Mouse (Mus musculus) heart, embryonic 15.5 days (tissue): ENCODE measurements around the gene Arsb. TPM values are rescaled to one million over a fixed set of nuclear protein-coding genes. Genes with fewer than 3 reads are reported as not detected.

Source experiments
- ATAC-seq: fragments of 200-750 bp; cut with Nextera tagmentation; replicated peaks from 2 replicates; pipeline ENCODE4 v1.8.0; 2017; ENCODE audit warnings: low read depth, moderate TSS enrichment; ENCODE audit not compliant: insufficient number of reproducible peaks, insufficient read depth, low FRiP score
- H3K27ac ChIP-seq: fragments of 300-500 bp; sonication (generic); 2 replicates; pipeline ENCODE4 v1.5.1; 2015; ENCODE audit warnings: mild to moderate bottlenecking, inconsistent platforms
- H3K27me3 ChIP-seq: fragments of 300-500 bp; sonication (generic); 2 replicates; pipeline ENCODE4 v1.6.1; 2015; ENCODE audit warnings: inconsistent platforms
- H3K36me3 ChIP-seq: fragments of 300-500 bp; sonication (generic); 2 replicates; pipeline ENCODE4 v1.6.1; 2015; ENCODE audit warnings: mild to moderate bottlenecking, inconsistent platforms
- H3K4me1 ChIP-seq: fragments of 300-500 bp; sonication (generic); replicated peaks from 2 replicates; pipeline ENCODE4 v1.6.1; 2015; ENCODE audit warnings: inconsistent platforms
- H3K4me2 ChIP-seq: fragments of 300-500 bp; sonication (generic); 2 replicates; pipeline ENCODE4 v1.6.1; 2015; ENCODE audit warnings: inconsistent platforms, mild to moderate bottlenecking, moderate library complexity
- H3K4me3 ChIP-seq: fragments of 300-500 bp; sonication (generic); 2 replicates; pipeline ENCODE4 v1.5.1; 2015; ENCODE audit warnings: mild to moderate bottlenecking, inconsistent platforms
- H3K9ac ChIP-seq: fragments of 300-500 bp; sonication (generic); 2 replicates; pipeline ENCODE4 v1.6.1; 2015; ENCODE audit warnings: mild to moderate bottlenecking, inconsistent platforms
- H3K9me3 ChIP-seq: fragments of 300-500 bp; sonication (generic); replicated peaks from 2 replicates; pipeline ENCODE4 v1.6.1; 2016; ENCODE audit warnings: inconsistent platforms
- WGBS: fragments of 180-500 bp; shearing (Covaris S2); methylation state at CpG from one replicate; pipeline ENCODE4 v1.1.7; 2015; ENCODE audit warnings: mixed read lengths; 5-methylcytosine and 5-hydroxymethylcytosine counted together
- microRNA-seq: library from miRNA; unstranded; fragments of <30 nt; microRNA quantifications from one replicate; pipeline ENCODE4, GENCODE M21; 2016
- polyA plus RNA-seq: library from polyadenylated mRNA; unstranded; fragments of >200 nt; fragmentation: Nextera tagmentation; extraction: Ambion mirVana; gene quantifications from 2 replicates; pipeline ENCODE4 v1.2.1, GENCODE M21; 2015

Gene Arsb
- polyA plus RNA-seq, 1 experiment from 2014 or later: 7.3 TPM

DNA sequence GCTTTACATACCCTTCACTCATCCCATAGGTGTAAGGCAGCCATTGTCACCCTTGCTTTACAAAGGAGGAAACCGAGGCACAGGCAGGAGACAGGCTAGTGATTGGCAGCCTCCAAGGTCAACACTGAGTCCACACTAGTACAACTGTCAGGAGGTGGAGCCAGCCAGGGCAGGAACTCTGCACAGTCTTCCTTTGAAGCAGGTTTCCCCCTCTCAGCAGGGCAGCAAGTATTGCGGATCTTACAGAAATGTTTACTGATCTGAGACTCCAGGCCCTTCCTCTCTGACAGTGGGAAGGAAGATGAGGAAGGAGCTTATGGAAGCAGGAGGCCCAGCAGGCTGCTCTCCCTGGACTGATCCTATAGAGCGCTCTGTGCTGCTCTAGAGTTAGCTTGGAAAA lies 219.4 kb downstream of the Arsb start:
- H3K9ac ChIP-seq: no peak overlapping the region
- peaks cover 29% of the 10 kb centered on the region for H3K4me1 ChIP-seq
- H3K27ac ChIP-seq: 0 out of 2 replicates have a peak overlapping the region, but pooled peaks have one; percentile 13
- ATAC-seq: no peak; the same call in 1 of the 2 replicates
- no peak overlapping the region for H3K4me2 ChIP-seq
- no peaks in the 10 kb centered on the region for H3K27me3 ChIP-seq
- no peak overlapping the region for H3K4me3 ChIP-seq
- no peaks in the 10 kb centered on the region for H3K36me3 ChIP-seq
- 85% methylated on average over 3 of the region's 3 CpGs for WGBS
- H3K9me3 ChIP-seq: no peaks in the 10 kb centered on the region

DNA sequence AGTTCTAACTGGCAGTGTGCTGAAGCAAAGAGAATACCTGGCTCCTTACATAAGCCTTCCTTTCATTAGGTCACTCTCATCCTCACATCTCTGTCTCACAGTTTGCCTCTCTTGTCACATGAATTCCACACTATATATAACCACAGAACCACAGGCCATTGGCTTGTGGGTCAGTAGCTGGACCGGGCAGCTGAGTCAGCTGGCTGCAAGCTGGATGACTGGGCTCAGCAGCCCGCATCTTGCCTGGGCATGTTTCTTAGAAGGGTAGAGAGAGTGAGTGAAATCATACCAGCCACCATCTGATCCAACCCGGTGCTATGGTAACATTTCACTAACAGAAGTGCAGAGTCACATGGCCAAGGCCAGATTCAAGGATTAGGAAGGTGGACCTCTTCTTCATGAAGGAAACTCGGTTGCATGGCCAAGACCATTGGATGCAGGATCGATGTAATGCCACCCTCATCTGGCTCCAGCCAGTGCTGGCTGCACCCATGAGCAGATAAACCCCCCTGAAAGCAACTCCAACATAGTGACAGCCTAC lies 221.0 kb downstream of the Arsb start:
- 90% methylated on average over 5 of the region's 5 CpGs for WGBS
- ATAC-seq: no peak
- H3K27ac ChIP-seq: peak overlapping the region; percentile 18; the same call in 1 of the 2 replicates

More for the DNA sequence above, 221.0 kb downstream of the Arsb start:
- Histone ChIP-seq H3K4me3 (no peak overlapping the region), H3K4me2 (no peak overlapping the region), H3K9ac (no peak overlapping the region), H3K9me3 (no peaks in the 10 kb centered on the region), H3K36me3 (no peaks in the 10 kb centered on the region), H3K4me1 (peaks cover 29% of the 10 kb centered on the region), H3K27me3 (no peaks in the 10 kb centered on the region)

Small RNA genes lying within 50 kb of the gene (microRNA-seq; reads per million reads assigned to microRNA genes)
- not detected for gene Gm25534
- not detected for gene Mir5624

Other genes starting within 250 kb of the Arsb start
- gene Bhmt, start 133.7 kb upstream of the Arsb start, polyA plus RNA-seq: 0.08 and 0.76 TPM in 2 replicates
- 0.43 TPM in 1 of 2 replicates, not detected in the other for gene Bhmt2, start 97.3 kb upstream of the Arsb start, polyA plus RNA-seq
- 0.06 and 0.13 TPM in 2 replicates for gene Dmgdh, start 97.2 kb upstream of the Arsb start, polyA plus RNA-seq